Mouse (Mus musculus): ENCODE data around the gene Dnm1.
"Not testable (repeated sequence)": the region's sequence is repeated elsewhere in the genome, so short reads cannot be mapped to it uniquely, and the experiment has no call there.

Gene Dnm1

GRCm38 (mm10) chr2:32362274-32362673 is 9.1 kb upstream of the Dnm1 start:
- not testable (repeated sequence) for DNase-seq (ENCODE audit: low read depth, low spot score)

GRCm38 (mm10) chr2:32361437-32361836 is 8.3 kb upstream of the Dnm1 start:
- DNase-seq (ENCODE audit: low read depth, low spot score): peak; percentile 58

- peak; percentile 75 for DNase-seq (ENCODE audit: low read depth, low spot score)
Observed at GRCm38 (mm10) chr2:32360741-32361140, 7.6 kb upstream of the Dnm1 start.

GRCm38 (mm10) chr2:32358381-32358780 is 5.2 kb upstream of the Dnm1 start:
- DNase-seq (ENCODE audit: low read depth, low spot score): no peak

DNA sequence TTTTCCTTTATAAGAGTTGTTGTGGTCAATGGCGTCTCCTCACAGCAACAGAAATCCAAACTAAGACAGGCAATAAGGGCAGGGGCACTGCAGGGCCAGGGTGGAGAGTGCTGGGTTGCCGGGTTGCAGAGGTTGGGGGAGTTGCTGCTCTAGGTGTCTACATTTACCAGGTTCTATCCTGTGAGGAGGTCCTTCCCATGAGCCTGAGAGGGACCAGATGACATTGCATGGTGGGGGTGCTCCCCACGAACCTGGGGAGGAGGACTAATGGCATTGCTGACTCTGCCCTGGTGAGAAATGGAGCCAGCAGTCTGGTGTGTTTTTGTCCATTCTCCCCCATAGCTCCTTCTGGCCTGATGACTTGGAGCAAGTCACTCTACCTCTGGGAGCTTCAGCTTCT is 4.6 kb upstream of the Dnm1 start:
- DNase-seq (ENCODE audit: low read depth, low spot score): no peak

DNA sequence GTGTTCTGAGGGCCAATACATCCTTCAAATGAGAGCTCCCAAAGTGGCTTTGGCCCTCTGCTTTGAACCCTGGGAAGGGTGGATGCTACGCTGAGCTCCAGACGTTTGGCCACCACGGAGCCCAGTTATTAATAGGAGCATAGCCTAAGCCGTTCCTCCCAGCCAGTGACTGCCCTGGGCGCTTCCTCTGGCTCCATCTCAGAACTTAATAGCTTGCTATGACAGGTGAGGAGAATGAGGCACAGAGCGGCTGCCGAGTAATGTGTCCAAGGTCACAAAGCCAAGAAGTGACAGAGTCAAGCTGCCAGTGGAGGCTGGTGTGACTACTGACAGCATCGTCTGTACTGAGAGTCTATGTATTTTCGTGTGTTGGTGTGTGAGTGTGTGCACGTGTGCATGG is 3.1 kb upstream of the Dnm1 start:
- no peak for DNase-seq (ENCODE audit: low read depth, low spot score)

DNA sequence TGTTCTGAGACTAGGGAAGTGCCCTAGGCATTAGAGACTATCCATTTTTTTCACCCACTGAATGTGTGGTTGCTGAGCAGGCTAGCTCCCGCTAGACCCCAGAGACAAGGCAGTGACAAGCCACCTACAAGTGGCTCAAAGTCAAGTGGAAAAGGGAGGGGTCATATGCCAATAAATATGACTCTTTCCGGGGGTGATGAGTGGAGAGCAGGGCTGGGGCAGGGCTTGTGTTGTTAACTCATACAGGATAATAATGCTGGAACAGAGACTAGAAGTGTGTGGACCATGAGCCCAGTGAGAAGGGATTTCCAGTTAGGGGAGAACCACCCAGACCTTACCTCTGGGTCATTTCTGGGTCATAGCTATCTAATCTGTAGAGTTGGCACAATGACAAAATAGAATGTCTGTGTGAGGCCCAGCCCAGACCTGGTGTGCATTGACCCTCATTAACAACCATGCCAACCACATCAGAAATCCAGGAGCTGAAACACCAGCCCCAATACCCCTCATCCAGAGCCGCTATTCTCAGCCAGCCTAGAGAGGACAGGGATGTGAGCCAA is 1.3 kb upstream of the Dnm1 start:
- no peak for DNase-seq (ENCODE audit: low read depth, low spot score)

DNA sequence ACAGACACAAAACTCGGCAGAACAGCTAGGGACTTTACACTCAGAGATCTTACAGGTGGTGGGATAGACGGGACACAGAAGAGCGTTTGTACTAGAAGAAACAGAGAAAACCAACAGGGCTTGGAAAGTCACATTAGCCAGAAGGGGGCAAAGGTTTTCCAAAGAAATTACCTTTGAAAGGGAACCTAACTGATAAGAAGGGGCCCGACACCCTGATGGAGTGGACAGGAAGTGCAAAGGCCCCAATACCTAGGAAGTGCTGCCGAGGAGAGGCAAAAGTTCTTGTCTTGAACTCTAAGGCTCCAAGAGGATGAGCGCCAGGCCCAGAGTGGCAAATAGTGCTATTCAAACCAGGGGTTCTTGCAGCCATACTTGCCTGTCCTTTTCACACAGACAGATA is 698 bp upstream of the Dnm1 start:
- no peak for DNase-seq (ENCODE audit: low read depth, low spot score)

DNA sequence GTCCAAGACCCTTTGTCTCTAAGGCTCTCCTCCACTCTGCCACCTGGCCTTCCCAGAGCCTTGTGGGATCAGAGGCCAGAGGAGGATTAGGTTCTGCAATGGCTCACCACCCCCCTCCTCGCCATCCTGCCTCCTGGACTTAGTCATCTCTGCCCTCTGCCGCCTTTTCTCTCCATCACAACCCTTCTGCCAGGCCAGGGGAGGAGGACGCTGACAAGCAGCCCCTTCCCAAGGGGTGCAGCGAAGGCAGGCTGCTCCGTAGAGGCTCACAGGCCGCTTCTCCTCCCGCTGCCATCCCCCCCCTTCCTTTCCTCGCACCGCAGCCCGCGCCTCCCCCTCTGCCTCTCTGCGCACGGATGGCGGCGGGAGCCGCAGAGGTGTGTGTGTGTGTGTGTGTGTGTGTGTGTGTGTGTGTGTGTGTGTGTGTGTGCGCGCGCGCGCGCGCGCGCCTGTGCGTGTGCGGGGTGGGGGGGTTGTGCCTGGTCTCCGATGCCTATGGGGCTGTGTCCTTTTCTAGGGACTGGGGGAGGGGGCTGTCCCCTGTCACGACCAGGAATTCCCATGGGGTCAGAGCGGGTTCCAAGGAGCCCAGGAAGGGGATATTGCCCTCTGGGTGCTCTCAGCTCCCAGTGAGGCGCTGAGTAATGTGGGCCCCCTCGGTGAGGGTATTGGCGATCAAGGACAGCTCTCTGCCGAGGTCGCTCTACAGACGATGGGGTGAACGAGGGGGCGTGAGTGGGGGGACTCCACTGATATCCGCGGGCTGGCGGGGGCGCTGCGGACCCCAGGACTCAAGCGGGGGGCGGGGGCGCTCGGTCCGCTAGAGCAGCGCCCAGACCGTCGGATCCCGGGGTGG is 759 bp downstream of the Dnm1 start, which contains the start of gene Ciz1:
TSS of gene Ciz1 (plus strand) at position 177 of the 856 bp plus-strand sequence.
- no peak for DNase-seq (ENCODE audit: low read depth, low spot score)

DNA sequence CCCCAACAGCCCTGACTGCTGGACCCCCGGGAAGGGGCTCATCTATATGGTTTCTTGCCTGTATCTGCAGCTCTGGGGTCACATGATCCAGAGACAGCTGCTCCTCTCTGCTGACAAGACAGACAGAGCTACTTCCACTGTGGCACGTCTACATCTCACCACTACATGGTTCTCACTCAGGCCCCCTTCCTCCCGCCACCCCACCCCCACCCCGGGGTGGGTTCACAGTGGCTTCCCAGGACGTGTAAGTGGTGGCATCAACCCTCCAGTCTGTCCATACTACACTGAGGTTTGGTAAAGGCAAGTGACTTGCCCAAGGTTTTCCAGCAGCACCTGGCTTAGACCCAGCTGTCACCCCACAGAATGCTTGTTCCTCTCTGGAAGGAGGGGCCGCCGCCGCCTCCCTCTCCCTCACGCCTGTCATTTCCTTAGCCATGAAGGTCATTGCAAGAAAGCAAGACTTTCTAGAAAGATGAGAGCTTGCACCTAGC is 1.6 kb downstream of the Dnm1 start:
- DNase-seq (ENCODE audit: low read depth, low spot score): no peak

DNA sequence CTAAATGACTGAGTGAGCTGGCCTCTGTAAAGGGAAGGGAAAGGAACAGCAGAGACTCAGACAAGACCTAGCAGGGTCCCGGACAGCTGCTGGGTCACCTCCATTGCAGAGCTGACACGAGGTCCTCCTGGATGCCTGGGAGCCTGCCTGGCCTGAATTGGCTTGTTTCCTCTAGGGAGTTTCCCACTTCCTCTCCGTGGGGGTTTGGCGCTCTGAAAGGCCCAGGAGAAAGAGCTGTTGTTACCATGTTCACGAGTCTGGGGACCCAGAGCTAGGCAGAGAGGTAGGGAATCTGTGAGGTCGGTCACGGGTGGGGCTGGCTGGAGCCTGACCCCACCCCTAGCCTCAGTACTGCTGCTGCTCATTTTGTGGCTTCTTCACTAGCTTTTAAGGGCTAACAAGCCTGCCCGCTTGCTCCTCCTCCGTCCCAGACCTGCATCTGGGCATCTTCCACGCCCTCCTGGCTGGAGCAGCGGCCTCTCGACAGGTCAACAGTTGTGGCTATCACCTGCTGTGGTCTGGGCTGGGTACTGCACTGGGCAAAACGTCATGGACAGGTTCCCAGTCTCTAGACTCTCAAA is 2.6 kb downstream of the Dnm1 start:
- DNase-seq (ENCODE audit: low read depth, low spot score): peak; percentile 57

- DNase-seq (ENCODE audit: low read depth, low spot score): no peak
Observed at GRCm38 (mm10) chr2:32349625-32350255, 3.4 kb downstream of the Dnm1 start.

DNA sequence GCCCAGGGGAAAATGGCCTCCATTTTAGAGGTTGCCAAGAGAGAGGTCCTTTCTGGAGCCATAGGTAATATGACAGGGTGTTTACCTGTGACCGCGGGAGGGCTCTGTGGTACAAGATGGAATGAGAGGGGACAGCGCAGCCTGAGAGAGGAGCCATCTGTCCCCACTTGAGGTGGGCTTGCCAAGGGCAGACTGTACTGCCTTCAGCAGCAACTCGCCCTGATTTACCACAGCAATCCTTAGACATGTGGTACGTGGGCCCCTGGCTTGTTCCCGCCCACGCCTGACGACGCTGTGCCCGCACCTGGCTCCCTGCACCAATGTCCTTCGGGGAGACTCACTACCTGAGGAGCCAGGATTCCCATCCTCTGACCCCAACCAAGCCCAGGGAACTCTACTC is 4.8 kb downstream of the Dnm1 start:
- DNase-seq (ENCODE audit: low read depth, low spot score): no peak

DNA sequence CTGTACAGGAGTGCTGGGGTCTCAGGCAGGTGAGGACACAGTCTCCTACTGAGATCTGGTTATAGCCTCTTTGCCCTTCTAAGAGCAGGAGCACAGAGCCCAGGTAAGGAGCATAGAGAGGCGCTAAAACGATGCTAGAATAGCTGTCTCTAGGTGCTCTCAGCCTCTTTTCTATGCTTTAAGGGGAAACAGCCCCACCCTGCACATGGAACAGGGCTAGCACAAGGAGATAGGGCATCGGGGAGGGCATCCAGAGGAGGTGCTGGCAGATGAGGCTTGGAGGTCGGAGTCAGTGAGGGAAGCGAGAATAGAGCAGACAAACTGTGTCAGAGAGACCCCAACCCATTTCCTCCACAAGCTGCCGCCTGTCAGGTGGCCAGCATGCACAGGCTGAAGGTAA is 6.1 kb downstream of the Dnm1 start:
- DNase-seq (ENCODE audit: low read depth, low spot score): no peak

- DNase-seq (ENCODE audit: low read depth, low spot score): no peak
Observed at GRCm38 (mm10) chr2:32344598-32345321, 8.4 kb downstream of the Dnm1 start.

GRCm38 (mm10) chr2:32344056-32344455 is 9.1 kb downstream of the Dnm1 start:
- no peak for DNase-seq (ENCODE audit: low read depth, low spot score)

- no peak for DNase-seq (ENCODE audit: low read depth, low spot score)
Observed at GRCm38 (mm10) chr2:32343351-32343671, 9.8 kb downstream of the Dnm1 start.

DNA sequence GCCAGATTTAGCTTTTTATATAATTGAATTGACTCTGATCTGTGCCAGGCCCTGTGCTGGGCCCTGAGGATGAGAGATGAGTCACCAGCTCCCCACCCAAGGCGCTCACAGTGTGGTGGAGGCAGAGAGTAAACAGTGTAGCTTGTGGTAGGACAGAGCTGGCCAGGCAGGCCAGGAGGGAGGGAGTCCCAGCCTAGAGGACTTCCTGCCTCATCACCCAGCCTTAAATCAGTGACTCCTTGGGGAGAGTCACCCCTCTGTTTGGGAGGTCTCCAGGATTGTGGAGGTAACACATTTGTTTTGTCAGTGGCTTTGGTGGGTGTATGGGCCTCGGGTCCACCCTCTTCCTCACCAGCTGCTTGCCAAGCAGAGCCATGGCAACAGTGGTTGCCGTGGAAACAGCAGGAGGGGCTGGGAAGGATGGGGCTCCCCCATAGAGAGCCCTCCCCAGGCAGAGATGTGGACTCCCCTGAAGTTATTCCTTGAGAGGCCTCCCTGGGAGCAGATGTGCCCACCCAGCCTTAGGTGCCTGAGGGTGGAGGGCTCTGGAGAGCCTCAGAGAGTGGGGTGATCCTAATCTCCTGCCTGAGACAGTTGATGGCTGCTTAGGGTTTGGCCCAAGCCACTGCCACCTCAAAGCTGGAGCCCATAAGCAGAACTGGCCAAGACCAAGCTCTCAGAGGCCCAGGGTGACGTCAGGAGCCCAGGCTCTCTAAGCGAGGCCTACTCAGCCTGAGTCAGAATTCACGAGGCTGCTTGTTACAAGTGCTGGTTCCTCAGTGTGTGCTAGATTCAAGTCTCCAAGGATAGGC is 10.4 kb downstream of the Dnm1 start:
- no peak for DNase-seq (ENCODE audit: low read depth, low spot score)

DNA sequence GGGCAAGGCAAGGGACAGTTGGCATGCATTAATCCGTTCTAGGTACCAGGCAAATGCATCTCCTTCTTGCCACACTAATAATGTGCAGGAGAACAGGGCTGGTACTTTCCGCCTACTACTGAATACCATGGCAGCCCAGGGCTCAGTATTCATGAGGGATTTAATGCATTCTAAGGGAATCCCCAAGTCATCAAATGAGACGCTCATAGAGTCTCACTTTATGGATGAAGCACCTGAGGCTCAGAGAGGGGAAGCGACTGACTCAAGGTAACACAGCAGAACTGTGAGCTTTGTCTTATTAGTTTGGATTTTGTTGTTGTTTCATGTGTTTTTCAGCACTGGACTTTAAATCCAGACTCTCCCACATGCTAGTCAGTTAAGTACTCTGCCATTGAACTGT is 11.1 kb downstream of the Dnm1 start:
- no peak for DNase-seq (ENCODE audit: low read depth, low spot score)

- DNase-seq (ENCODE audit: low read depth, low spot score): no peak
Observed at GRCm38 (mm10) chr2:32341634-32341939, 11.6 kb downstream of the Dnm1 start.

Data from ES-CJ7 (cell line).